Mouse (Mus musculus): ENCODE measurements around the gene Apbb1ip. TPM values are rescaled to one million over a fixed set of nuclear protein-coding genes. Genes with fewer than 3 reads are reported as not detected.
A peak's percentile ranks its signal among the peaks of the same experiment; 100 is the strongest.
"Not testable (repeated sequence)": the region's sequence is repeated elsewhere in the genome, so short reads cannot be mapped to it uniquely, and the experiment has no call there.

Apbb1ip gene
- polyA plus RNA-seq, 1 experiment from 2014 or later = 1.5 TPM

DNA sequence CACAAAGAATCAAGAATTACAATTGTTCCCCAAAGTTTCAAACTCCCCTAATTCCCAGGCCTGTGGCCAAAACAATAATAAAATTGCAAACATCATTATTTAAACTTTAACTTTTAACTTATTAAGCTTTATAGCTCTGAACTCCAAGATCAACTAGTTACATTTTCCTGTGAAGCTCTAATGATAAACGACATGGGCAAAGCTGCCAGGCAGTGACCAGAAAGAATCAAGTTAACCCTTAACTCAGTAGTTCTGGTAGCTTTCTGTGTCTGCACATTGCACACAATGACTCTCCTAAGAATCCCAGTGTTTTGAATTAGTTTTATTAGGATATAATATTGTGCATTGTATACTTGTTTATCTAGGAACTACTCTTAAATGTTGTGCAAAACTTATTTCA lies 104.9 kb downstream of the Apbb1ip start:
- H3K36me3 ChIP-seq (replicated peaks; ENCODE audit: control insufficient read depth, insufficient read depth, low read depth, low read length) = no peaks in the 10 kb centered on the region
- ATAC-seq (replicated peaks; ENCODE audit: insufficient number of reproducible peaks, low FRiP score, low TSS enrichment, low read depth) = no peak

DNA sequence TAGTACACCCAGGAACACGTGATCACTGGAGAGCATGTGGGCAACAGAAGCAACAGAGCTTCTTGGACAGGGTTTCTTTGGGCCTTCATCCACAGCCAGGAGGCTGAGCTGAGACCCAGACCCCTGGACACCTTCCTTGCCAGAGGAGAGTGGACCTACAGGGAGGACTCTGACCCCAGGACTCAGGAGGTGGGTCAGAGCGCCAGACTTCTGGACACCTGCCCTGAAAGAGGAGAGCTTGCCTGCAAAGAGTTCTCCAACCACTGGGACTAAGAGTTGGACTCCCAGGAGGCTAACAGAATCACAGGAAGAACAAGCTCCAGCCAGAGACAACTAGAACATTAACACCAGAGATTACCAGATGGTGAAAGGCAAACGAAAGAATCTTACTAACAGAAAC lies 106.8 kb downstream of the Apbb1ip start:
- not testable (repeated sequence) for H3K36me3 ChIP-seq (replicated peaks; ENCODE audit: control insufficient read depth, insufficient read depth, low read depth, low read length); DNase-seq (ENCODE audit: low spot score); H3K4me1 ChIP-seq (ENCODE audit: control insufficient read depth, insufficient read depth, low read length); H3K4me3 ChIP-seq (ENCODE audit: low read depth, low read length); H3K9me3 ChIP-seq (replicated peaks; ENCODE audit: control insufficient read depth, low read length); H3K4me2 ChIP-seq (ENCODE audit: low read depth, low read length); H3K9ac ChIP-seq (replicated peaks; ENCODE audit: low read length); ATAC-seq (replicated peaks; ENCODE audit: insufficient number of reproducible peaks, low FRiP score, low TSS enrichment, low read depth); H3K27ac ChIP-seq (replicated peaks; ENCODE audit: low read depth, low read length); H3K27me3 ChIP-seq (ENCODE audit: control insufficient read depth, insufficient read depth, low read length)
- 79% methylated on average over 3 of the region's 3 CpGs for WGBS

More for the DNA sequence above, 104.9 kb downstream of the Apbb1ip start:
- Histone ChIP-seq H3K4me2 (ENCODE audit: low read depth, low read length) (no peak overlapping the region), H3K9ac (replicated peaks; ENCODE audit: low read length) (no peak overlapping the region), H3K27ac (replicated peaks; ENCODE audit: low read depth, low read length) (no peak overlapping the region), H3K27me3 (ENCODE audit: control insufficient read depth, insufficient read depth, low read length) (no peaks in the 10 kb centered on the region), H3K4me3 (ENCODE audit: low read depth, low read length) (no peak overlapping the region), H3K4me1 (ENCODE audit: control insufficient read depth, insufficient read depth, low read length) (no peaks in the 10 kb centered on the region), H3K9me3 (replicated peaks; ENCODE audit: control insufficient read depth, low read length) (no peaks in the 10 kb centered on the region)
- 42% methylated on average over 1 of the region's 1 CpGs for WGBS
- DNase-seq (ENCODE audit: low spot score) = no peak

DNA sequence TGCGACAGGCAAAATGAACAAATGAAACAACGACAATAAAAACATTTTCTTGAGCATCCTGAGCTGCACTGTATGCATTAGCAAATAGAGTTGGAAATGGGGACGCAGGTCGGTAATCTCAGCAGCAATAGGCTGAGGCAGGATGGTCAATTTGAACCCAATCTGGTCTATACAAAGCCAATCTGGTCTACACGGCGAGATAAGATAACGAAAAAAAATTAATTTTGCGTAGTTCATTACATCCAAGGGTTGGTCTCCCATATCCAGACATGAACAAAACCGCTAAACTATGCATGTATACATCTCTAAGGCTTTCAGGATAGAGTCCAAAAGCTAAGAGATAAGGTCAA lies 121.0 kb downstream of the Apbb1ip start:
- Histone ChIP-seq H3K4me1 (ENCODE audit: control insufficient read depth, insufficient read depth, low read length) (no peaks in the 10 kb centered on the region), H3K4me3 (ENCODE audit: low read depth, low read length) (peak overlapping the region; percentile 84), H3K9ac (replicated peaks; ENCODE audit: low read length) (peak overlapping the region; percentile 79), H3K9me3 (replicated peaks; ENCODE audit: control insufficient read depth, low read length) (no peaks in the 10 kb centered on the region), H3K4me2 (ENCODE audit: low read depth, low read length) (peak overlapping the region; percentile 78), H3K36me3 (replicated peaks; ENCODE audit: control insufficient read depth, insufficient read depth, low read depth, low read length) (no peaks in the 10 kb centered on the region; the same call in 1 of the 2 replicates), H3K27ac (replicated peaks; ENCODE audit: low read depth, low read length) (peak overlapping the region; percentile 47; the same call in 1 of the 2 replicates), H3K27me3 (ENCODE audit: control insufficient read depth, insufficient read depth, low read length) (no peaks in the 10 kb centered on the region)
- peak; percentile 31; the same call in 1 of the 2 replicates for ATAC-seq (replicated peaks; ENCODE audit: insufficient number of reproducible peaks, low FRiP score, low TSS enrichment, low read depth)
- WGBS = 25% methylated on average over 9 of the region's 9 CpGs
- DNase-seq (ENCODE audit: low spot score) = no peak

DNA sequence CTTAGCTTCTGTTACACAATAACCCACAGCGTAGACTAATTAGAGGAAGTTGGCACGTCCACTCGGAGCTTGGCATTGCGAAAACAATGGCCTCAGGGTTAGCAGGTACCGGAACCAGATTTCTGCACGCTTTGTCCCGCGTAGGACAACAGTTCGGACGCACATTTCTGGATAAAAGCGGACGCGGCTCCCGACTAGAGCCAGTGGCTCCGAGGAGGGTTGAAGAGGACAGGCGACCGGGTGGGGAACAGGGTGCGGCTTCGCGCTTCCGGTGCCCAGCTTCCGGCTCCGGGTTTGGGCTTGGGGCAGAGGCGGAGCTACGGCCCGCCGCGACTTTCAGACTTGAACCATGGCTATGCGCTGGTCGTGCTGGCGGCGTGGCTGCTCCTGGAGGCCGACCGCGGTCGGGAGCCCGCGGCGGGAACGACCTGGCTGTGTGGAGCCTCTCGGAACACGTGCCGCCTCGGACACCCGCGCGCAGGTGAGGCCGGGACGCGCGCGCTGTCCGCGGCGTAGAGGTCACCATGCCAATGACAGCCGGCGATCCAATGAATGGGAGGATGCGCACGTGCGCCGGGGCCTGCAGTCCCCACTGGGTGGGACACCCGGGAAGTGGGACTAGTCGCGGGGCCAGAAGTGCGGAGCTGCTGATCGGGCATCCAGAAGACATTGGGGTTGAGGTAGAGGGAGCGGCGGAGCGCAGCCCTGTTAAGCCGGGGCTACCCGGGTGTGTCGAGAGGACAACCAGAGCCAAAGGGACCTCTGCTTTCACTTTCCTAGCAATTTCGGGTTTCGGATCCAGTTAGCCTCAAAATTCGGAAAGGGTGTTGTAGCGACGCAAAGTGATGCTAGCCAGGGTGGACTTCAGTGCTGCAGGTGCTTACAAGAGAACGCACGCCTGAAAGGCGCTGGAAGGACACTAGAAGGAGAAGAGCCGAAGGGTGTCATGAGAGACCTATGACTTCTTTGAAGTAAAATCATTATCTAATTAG lies 121.7 kb downstream of the Apbb1ip start, which contains the start of gene Pdss1:
TSS of gene Pdss1 (plus strand) at position 241 of the 992 bp plus-strand sequence.
- no peaks in the 10 kb centered on the region for H3K9me3 ChIP-seq (replicated peaks; ENCODE audit: control insufficient read depth, low read length)
- no peaks in the 10 kb centered on the region; the same call in 1 of the 2 replicates for H3K36me3 ChIP-seq (replicated peaks; ENCODE audit: control insufficient read depth, insufficient read depth, low read depth, low read length)
- peak within 1 kb of the TSS; percentile 84 for H3K4me3 ChIP-seq (ENCODE audit: low read depth, low read length)
- under 1% methylated on average over 81 of the region's 81 CpGs for WGBS
- peak within 1 kb of the TSS; percentile 79 for H3K9ac ChIP-seq (replicated peaks; ENCODE audit: low read length)
- H3K27ac ChIP-seq (replicated peaks; ENCODE audit: low read depth, low read length) = peak within 1 kb of the TSS; percentile 47
- H3K4me2 ChIP-seq (ENCODE audit: low read depth, low read length) = peak within 1 kb of the TSS; percentile 78
- ATAC-seq (replicated peaks; ENCODE audit: insufficient number of reproducible peaks, low FRiP score, low TSS enrichment, low read depth) (peak; percentile 98), DNase-seq (ENCODE audit: low spot score) (peak; percentile 88)
- no peaks in the 10 kb centered on the region for H3K4me1 ChIP-seq (ENCODE audit: control insufficient read depth, insufficient read depth, low read length)
- H3K27me3 ChIP-seq (ENCODE audit: control insufficient read depth, insufficient read depth, low read length) = no peaks in the 10 kb centered on the region

DNA sequence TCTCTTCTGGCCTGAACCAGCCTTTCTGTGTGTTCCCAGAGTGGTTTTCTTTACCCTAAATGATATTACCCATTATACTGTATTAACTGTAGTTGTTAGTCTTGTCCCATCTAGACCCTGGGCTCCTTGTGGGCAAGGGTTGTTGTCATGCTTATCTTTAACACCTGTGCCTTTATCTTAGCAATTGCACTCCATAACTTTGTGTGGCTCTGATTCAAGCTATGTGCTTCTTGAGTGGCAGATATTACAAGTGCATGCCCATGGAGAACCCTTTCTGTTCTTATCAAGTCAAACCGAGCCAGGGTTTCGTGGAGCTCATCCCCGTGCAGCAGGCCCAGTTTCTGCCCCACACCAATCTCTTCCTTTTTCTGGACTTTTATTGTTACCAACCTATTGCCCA lies 130.1 kb downstream of the Apbb1ip start:
- Histone ChIP-seq H3K36me3 (replicated peaks; ENCODE audit: control insufficient read depth, insufficient read depth, low read depth, low read length) (no peaks in the 10 kb centered on the region; the same call in none of the 2 replicates), H3K27ac (replicated peaks; ENCODE audit: low read depth, low read length) (no peak overlapping the region), H3K4me1 (ENCODE audit: control insufficient read depth, insufficient read depth, low read length) (no peaks in the 10 kb centered on the region), H3K4me3 (ENCODE audit: low read depth, low read length) (no peak overlapping the region), H3K9me3 (replicated peaks; ENCODE audit: control insufficient read depth, low read length) (no peaks in the 10 kb centered on the region), H3K27me3 (ENCODE audit: control insufficient read depth, insufficient read depth, low read length) (no peaks in the 10 kb centered on the region), H3K4me2 (ENCODE audit: low read depth, low read length) (no peak overlapping the region), H3K9ac (replicated peaks; ENCODE audit: low read length) (no peak overlapping the region)
- WGBS = 88% methylated on average over 3 of the region's 3 CpGs
- ATAC-seq (replicated peaks; ENCODE audit: insufficient number of reproducible peaks, low FRiP score, low TSS enrichment, low read depth) = no peak
- no peak for DNase-seq (ENCODE audit: low spot score)

DNA sequence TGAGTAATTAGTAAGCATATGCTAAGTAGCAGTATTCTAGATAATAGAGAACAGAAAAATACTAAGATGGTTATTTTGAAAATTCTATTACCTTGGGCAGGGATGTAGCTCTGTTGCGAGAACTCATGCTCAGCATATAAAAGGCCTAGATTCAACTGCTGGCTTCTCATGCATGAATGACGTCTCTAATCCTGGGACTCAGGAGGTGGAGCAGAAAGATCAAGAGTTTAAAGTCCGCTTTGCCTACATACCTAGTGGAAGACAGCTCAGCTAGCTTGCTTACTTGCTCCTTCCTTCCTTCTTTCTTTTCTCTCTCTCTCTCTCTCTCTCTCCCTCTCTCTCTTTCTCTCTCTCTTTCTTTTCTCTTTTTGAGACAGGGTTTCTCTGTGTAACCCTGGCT lies 140.5 kb downstream of the Apbb1ip start:
- 85% methylated on average over 3 of the region's 3 CpGs for WGBS
- H3K4me3 ChIP-seq (ENCODE audit: low read depth, low read length) = no peak overlapping the region
- H3K36me3 ChIP-seq (replicated peaks; ENCODE audit: control insufficient read depth, insufficient read depth, low read depth, low read length) = no peaks in the 10 kb centered on the region; the same call in 1 of the 2 replicates
- H3K4me2 ChIP-seq (ENCODE audit: low read depth, low read length) = no peak overlapping the region
- no peaks in the 10 kb centered on the region for H3K4me1 ChIP-seq (ENCODE audit: control insufficient read depth, insufficient read depth, low read length)
- DNase-seq (ENCODE audit: low spot score) = no peak
- H3K9me3 ChIP-seq (replicated peaks; ENCODE audit: control insufficient read depth, low read length) = no peaks in the 10 kb centered on the region
- no peak overlapping the region for H3K27ac ChIP-seq (replicated peaks; ENCODE audit: low read depth, low read length)
- ATAC-seq (replicated peaks; ENCODE audit: insufficient number of reproducible peaks, low FRiP score, low TSS enrichment, low read depth) = no peak
- no peak overlapping the region for H3K9ac ChIP-seq (replicated peaks; ENCODE audit: low read length)
- H3K27me3 ChIP-seq (ENCODE audit: control insufficient read depth, insufficient read depth, low read length) = no peaks in the 10 kb centered on the region

DNA sequence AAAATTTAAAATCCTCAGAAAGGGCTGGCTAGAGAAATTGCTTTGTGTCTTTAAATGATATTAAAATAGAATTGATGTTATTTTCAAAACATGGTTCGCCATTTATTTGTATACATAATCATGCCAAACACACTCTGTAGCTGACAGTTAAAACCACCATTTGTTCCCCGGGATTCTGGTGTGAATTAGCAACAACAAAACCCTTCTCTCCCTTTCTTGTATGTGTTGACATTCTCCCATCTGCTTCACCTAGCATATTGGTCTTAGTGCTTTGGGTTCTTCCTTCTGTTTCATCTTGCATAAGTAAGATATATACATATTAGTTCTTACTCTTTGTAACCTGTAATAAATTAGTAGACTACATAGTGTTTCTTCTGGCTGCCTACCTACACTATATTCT lies 144.8 kb downstream of the Apbb1ip start:
- Histone ChIP-seq H3K4me2 (ENCODE audit: low read depth, low read length) (no peak overlapping the region), H3K27me3 (ENCODE audit: control insufficient read depth, insufficient read depth, low read length) (no peaks in the 10 kb centered on the region), H3K4me3 (ENCODE audit: low read depth, low read length) (no peak overlapping the region), H3K27ac (replicated peaks; ENCODE audit: low read depth, low read length) (no peak overlapping the region), H3K36me3 (replicated peaks; ENCODE audit: control insufficient read depth, insufficient read depth, low read depth, low read length) (no peaks in the 10 kb centered on the region; the same call in 1 of the 2 replicates), H3K9me3 (replicated peaks; ENCODE audit: control insufficient read depth, low read length) (no peaks in the 10 kb centered on the region), H3K4me1 (ENCODE audit: control insufficient read depth, insufficient read depth, low read length) (no peaks in the 10 kb centered on the region), H3K9ac (replicated peaks; ENCODE audit: low read length) (no peak overlapping the region)
- no peak for ATAC-seq (replicated peaks; ENCODE audit: insufficient number of reproducible peaks, low FRiP score, low TSS enrichment, low read depth)
- DNase-seq (ENCODE audit: low spot score) = no peak
- 88% methylated on average over 2 of the region's 2 CpGs for WGBS

Data from embryonic facial prominence, embryonic 11.5 days (tissue).